ENCODE assay signal across 11 mouse cellular contexts in genomic region chr5:35035795-35036194, GRCm38 (mm10). TPM values are rescaled to one million over a fixed set of nuclear protein-coding genes. Genes with fewer than 3 reads are reported as not detected.
DNase-seq lines count a peak whose midpoint lies in the region; ATAC-seq lines count a peak whose summit lies in the region.
"Had no signal": no experiment of that assay in that cellular context is flagged by ENCODE, and none has a peak within 500 bp of the region (broad histone marks: within the 10 kb centered on the region; RNA-seq: fewer than 3 reads in every experiment).

No protein-coding gene starts in this region.

- 0 out of 2 replicates have a peak, but pooled peaks cover 4% of the 10 kb centered on the region for H3K4me1 ChIP-seq in forebrain, embryonic 16.5 days (replicated peaks; ENCODE audit: control insufficient read depth, insufficient read depth, low read length)
- no peaks in the 10 kb centered on the region for H3K4me1 ChIP-seq in midbrain, embryonic 15.5 days

- 79% methylated on average over 4 of the region's 4 CpGs for WGBS in forebrain, embryonic 16.5 days
- 83% methylated on average over 4 of the region's 4 CpGs for WGBS in midbrain, embryonic 15.5 days

- no peak overlapping the region for H3K27ac ChIP-seq in forebrain, embryonic 16.5 days (ENCODE audit: low read length)
- H3K27ac ChIP-seq in midbrain, embryonic 15.5 days: no peak overlapping the region

- peak; percentile 34 to 53 for DNase-seq in lung, adult 18-20 months
- DNase-seq in lung, postnatal 14 days: no peak
- peak; percentile 19 to 43 for DNase-seq in kidney, postnatal 36 days
- DNase-seq in adrenal gland, postnatal 4 days (ENCODE audit: low spot score in 2 of 2): no peak
- DNase-seq: adrenal gland, adult 8-10 months; thymus, adult 2 months had no signal

- peaks cover 6% of the 10 kb centered on the region for H3K36me3 ChIP-seq in forebrain, embryonic 16.5 days (ENCODE audit: control insufficient read depth, insufficient read depth)
- H3K36me3 ChIP-seq in midbrain, embryonic 15.5 days (replicated peaks): no peaks in the 10 kb centered on the region

- no peak overlapping the region for H3K4me2 ChIP-seq in forebrain, embryonic 16.5 days (ENCODE audit: low read length)
- no peak overlapping the region for H3K4me2 ChIP-seq in midbrain, embryonic 15.5 days

- peak; percentile 42; the same call in 1 of the 2 replicates for ATAC-seq in erythroblast, adult 5-6 weeks (replicated peaks; ENCODE audit: low FRiP score, poor library complexity, severe bottlenecking)
- ATAC-seq in megakaryocyte-erythroid progenitor cell, adult 5-6 weeks (replicated peaks; ENCODE audit: low FRiP score, low TSS enrichment, poor library complexity, severe bottlenecking): peak; percentile 71
- no peak for ATAC-seq in forebrain, embryonic 16.5 days
- ATAC-seq in midbrain, embryonic 15.5 days (replicated peaks): no peak
- ATAC-seq: forebrain, embryonic 14.5 days had no signal

- no peak overlapping the region for H3K9ac ChIP-seq in forebrain, embryonic 16.5 days (replicated peaks; ENCODE audit: low read depth, low read length)
- H3K9ac ChIP-seq in midbrain, embryonic 15.5 days: no peak overlapping the region

- H3K27me3 ChIP-seq in forebrain, embryonic 16.5 days (replicated peaks; ENCODE audit: control insufficient read depth, insufficient read depth, low read length): no peaks in the 10 kb centered on the region
- no peaks in the 10 kb centered on the region for H3K27me3 ChIP-seq in midbrain, embryonic 15.5 days (replicated peaks)

- no peak overlapping the region for H3K4me3 ChIP-seq in forebrain, embryonic 16.5 days (replicated peaks; ENCODE audit: low read length)
- H3K4me3 ChIP-seq in midbrain, embryonic 15.5 days: no peak overlapping the region

- H3K9me3 ChIP-seq in forebrain, embryonic 16.5 days (ENCODE audit: control insufficient read depth, low read length): no peaks in the 10 kb centered on the region
- no peaks in the 10 kb centered on the region for H3K9me3 ChIP-seq in midbrain, embryonic 15.5 days

RNA-seq across cellular contexts. Expression of gene Hgfac, which starts 5.5 kb away (rescaled TPM):
- total RNA-seq in erythroblast, adult 5-6 weeks (2015; ENCODE audit: low replicate concordance): not detected in 2 replicates
- not detected in 2 replicates for total RNA-seq in erythroblast, adult 5-6 weeks (2017; ENCODE audit: low replicate concordance)
- not detected in 2 replicates for total RNA-seq in megakaryocyte-erythroid progenitor cell, adult 5-6 weeks (2014; fragmentation: Nextera tagmentation)
- 1.7 and 2.3 TPM in 2 replicates for total RNA-seq in megakaryocyte-erythroid progenitor cell, adult 5-6 weeks (2017)
- 0.55 and 0.56 TPM in 2 replicates for polyA plus RNA-seq in forebrain, embryonic 16.5 days (2015; fragmentation: Nextera tagmentation; extraction: Ambion mirVana)
- polyA plus RNA-seq in midbrain, embryonic 15.5 days (2015; fragmentation: Nextera tagmentation; extraction: Ambion mirVana): 0.49 and 0.67 TPM in 2 replicates
- total RNA-seq in adrenal gland, postnatal 4 days (2021): 10 to 100 TPM in 1 of 2 experiments, 1 to 10 TPM in 1; 5.6 to 39.9 TPM
- polyA plus RNA-seq: forebrain, embryonic 14.5 days had no signal

RNA-seq across cellular contexts. Expression of gene Dok7, which starts 20.8 kb away (rescaled TPM):
- total RNA-seq in erythroblast, adult 5-6 weeks (2015; ENCODE audit: low replicate concordance): not detected in 2 replicates
- total RNA-seq in erythroblast, adult 5-6 weeks (2017; ENCODE audit: low replicate concordance): not detected in 2 replicates
- not detected in 2 replicates for total RNA-seq in megakaryocyte-erythroid progenitor cell, adult 5-6 weeks (2014; fragmentation: Nextera tagmentation)
- not detected in 2 replicates for total RNA-seq in megakaryocyte-erythroid progenitor cell, adult 5-6 weeks (2017)
- polyA plus RNA-seq in forebrain, embryonic 16.5 days (2015; fragmentation: Nextera tagmentation; extraction: Ambion mirVana): 7.0 and 7.8 TPM in 2 replicates
- 7.9 and 9.3 TPM in 2 replicates for polyA plus RNA-seq in midbrain, embryonic 15.5 days (2015; fragmentation: Nextera tagmentation; extraction: Ambion mirVana)
- total RNA-seq in adrenal gland, postnatal 4 days (2021): 10 to 100 TPM; 13.0 to 13.1 TPM

Comparison
In these comparisons a context has a peak if more than half of its experiments do, and no peak if none do; other contexts are left out.
1. DNase-seq: peak in lung, adult 18-20 months (2 of 2) and kidney, postnatal 36 days (2 of 2); none in lung, postnatal 14 days (single experiment) and adrenal gland, postnatal 4 days (0 of 2).
2. ATAC-seq: peak in erythroblast, adult 5-6 weeks (single experiment) and megakaryocyte-erythroid progenitor cell, adult 5-6 weeks (single experiment); none in forebrain, embryonic 16.5 days (single experiment) and midbrain, embryonic 15.5 days (single experiment).
3. RNA of gene Dok7, which starts 20.8 kb away (total RNA-seq): 13.0 to 13.1 TPM in adrenal gland, postnatal 4 days; not detected in erythroblast, adult 5-6 weeks and not detected in megakaryocyte-erythroid progenitor cell, adult 5-6 weeks; every median in the first group is over 10 times any median in the second.